Mouse (Mus musculus) heart, embryonic 12.5 days (tissue): ENCODE measurements around the gene Prkci. TPM values are rescaled to one million over a fixed set of nuclear protein-coding genes. Genes with fewer than 3 reads are reported as not detected.

Experiments
- ATAC-seq: fragments of 200-750 bp; cut with Nextera tagmentation; 2 replicates; pipeline ENCODE4 v1.8.0; 2017; ENCODE audit warnings: moderate TSS enrichment, moderate library complexity; ENCODE audit not compliant: insufficient number of reproducible peaks, low FRiP score
- H3K27ac ChIP-seq: fragments of 300-500 bp; sonication (generic); 2 replicates; pipeline ENCODE4 v1.5.1; 2016; ENCODE audit warnings: mild to moderate bottlenecking, moderate library complexity; ENCODE audit not compliant: poor library complexity, severe bottlenecking
- H3K27me3 ChIP-seq: fragments of 300-500 bp; sonication (generic); replicated peaks from 2 replicates; pipeline ENCODE4 v1.6.1; 2016; ENCODE audit warnings: mild to moderate bottlenecking, moderate library complexity
- H3K36me3 ChIP-seq: fragments of 300-500 bp; sonication (generic); 2 replicates; pipeline ENCODE4 v1.6.1; 2016; ENCODE audit warnings: mild to moderate bottlenecking, moderate library complexity
- H3K4me1 ChIP-seq: fragments of 300-500 bp; sonication (generic); replicated peaks from 2 replicates; pipeline ENCODE4 v1.6.1; 2016; ENCODE audit warnings: mild to moderate bottlenecking
- H3K4me2 ChIP-seq: fragments of 300-500 bp; sonication (generic); 2 replicates; pipeline ENCODE4 v1.6.1; 2016; ENCODE audit warnings: mild to moderate bottlenecking, moderate library complexity
- H3K4me3 ChIP-seq: fragments of 300-500 bp; sonication (generic); 2 replicates; pipeline ENCODE4 v1.5.1; 2016; ENCODE audit warnings: mild to moderate bottlenecking
- H3K9ac ChIP-seq: fragments of 300-500 bp; sonication (generic); 2 replicates; pipeline ENCODE4 v1.6.1; 2016; ENCODE audit warnings: mild to moderate bottlenecking, moderate library complexity
- H3K9me3 ChIP-seq: fragments of 300-500 bp; sonication (generic); replicated peaks from 2 replicates; pipeline ENCODE4 v1.6.1; 2016; ENCODE audit warnings: mild to moderate bottlenecking, moderate library complexity
- WGBS: fragments of 180-500 bp; shearing (Covaris S2); methylation state at CpG from one replicate; pipeline ENCODE4 v1.1.7; 2016; 5-methylcytosine and 5-hydroxymethylcytosine counted together
- microRNA-seq: library from miRNA; unstranded; fragments of <30 nt; microRNA quantifications from one replicate; pipeline ENCODE4, GENCODE M21; 2017
- polyA plus RNA-seq: library from polyadenylated mRNA; unstranded; fragments of >200 nt; fragmentation: Nextera tagmentation; extraction: Ambion mirVana; gene quantifications from 2 replicates; pipeline ENCODE4 v1.2.1, GENCODE M21; 2016

The Prkci gene
- polyA plus RNA-seq, 1 experiment from 2014 or later, result 28.9 TPM

DNA sequence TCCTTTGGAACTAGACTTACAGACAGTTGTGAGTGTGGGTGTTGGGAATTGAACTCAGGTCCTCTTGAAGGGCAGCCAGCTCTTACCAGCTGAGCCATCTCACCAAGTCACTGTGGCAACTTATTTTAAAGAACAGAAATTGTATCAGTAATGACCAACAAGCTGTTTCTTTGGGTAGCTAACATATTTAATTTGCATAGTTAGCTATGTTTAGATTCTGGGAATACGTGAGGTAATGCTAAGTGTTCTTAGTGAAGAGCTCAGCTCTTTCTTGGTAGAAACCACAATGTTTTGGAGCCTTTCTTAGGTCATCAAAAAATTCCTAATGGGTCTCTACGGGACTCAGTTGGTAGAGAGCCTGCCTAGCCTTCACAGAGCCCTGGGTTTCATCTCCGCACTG lies 105.3 kb downstream of the Prkci start:
- no peak overlapping the region for H3K4me2 ChIP-seq
- no peak overlapping the region for H3K9ac ChIP-seq
- H3K9me3 ChIP-seq, result no peaks in the 10 kb centered on the region
- H3K4me3 ChIP-seq, result no peak overlapping the region
- WGBS, result 92% methylated on average over 3 of the region's 3 CpGs
- H3K27me3 ChIP-seq, result no peaks in the 10 kb centered on the region
- ATAC-seq, result no peak
- H3K4me1 ChIP-seq, result peaks cover 36% of the 10 kb centered on the region
- no peak overlapping the region for H3K27ac ChIP-seq
- H3K36me3 ChIP-seq, result peaks cover 7% of the 10 kb centered on the region; the same call in 1 of the 2 replicates

Small RNAs within 50 kb of the gene (microRNA-seq; reads per million reads assigned to microRNA genes)
- gene Mir7008, result not detected

Other genes with a start within 250 kb of the Prkci start
- gene Samd7, start 249.5 kb upstream of the Prkci start, polyA plus RNA-seq, result not detected in 2 replicates
- 76.7 and 78.7 TPM in 2 replicates for gene Sec62, start 202.9 kb upstream of the Prkci start, polyA plus RNA-seq
- gene Gpr160, start 139.8 kb upstream of the Prkci start, polyA plus RNA-seq, result 0.68 and 0.95 TPM in 2 replicates
- 5.5 and 7.1 TPM in 2 replicates for gene Phc3, start 26.3 kb upstream of the Prkci start, polyA plus RNA-seq
- gene Skil, start 99.3 kb downstream of the Prkci start, polyA plus RNA-seq, result 30.2 and 30.3 TPM in 2 replicates
- 4.6 and 4.7 TPM in 2 replicates for gene Cldn11, start 154.2 kb downstream of the Prkci start, polyA plus RNA-seq